Mouse (Mus musculus): ENCODE measurements around the gene G0s2. TPM values are rescaled to one million over a fixed set of nuclear protein-coding genes. Genes with fewer than 3 reads are reported as not detected.

Gene G0s2
- polyA plus RNA-seq, 1 experiment = 36.0 TPM

DNA sequence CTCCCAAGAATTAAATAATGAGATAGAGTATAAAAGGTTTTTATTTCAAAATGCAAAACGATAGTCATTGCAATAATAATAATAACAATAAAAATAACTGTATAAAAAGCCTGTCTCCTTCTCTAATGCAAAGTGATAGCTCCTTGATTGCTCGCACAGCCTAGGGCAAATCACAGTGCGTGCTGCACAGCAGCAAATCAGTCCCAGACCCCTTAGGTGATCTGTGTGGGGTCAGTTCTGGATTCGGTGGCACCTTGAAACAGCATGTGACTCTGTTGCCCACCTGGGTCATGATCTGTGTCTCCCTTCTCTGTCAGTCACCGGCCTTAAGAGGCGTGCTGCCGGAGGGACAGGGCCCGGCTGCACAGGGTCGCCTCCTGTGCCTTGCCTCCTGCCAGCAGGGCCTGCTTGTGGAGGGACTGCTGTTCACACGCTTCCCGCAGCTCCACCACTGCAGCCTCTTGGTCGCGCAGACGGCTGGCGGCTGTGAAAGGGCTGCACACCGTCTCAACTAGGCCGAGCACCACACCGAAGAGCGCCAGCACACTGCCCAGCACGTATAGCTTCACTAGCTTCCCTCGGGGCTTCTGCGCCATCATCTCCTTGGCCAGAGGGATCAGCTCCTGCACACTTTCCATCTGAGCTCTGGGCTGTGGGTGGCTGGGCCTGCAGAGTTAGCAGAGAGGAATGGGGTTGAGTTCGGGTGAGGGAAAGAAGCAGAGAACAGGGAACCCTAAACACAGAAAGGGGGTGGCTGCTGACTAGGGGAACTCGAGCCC is 691 bp downstream of the G0s2 start:
- 46% methylated on average over 24 of the region's 24 CpGs for WGBS
- Histone ChIP-seq H3K4me3 (replicated peaks; ENCODE audit: insufficient read depth, low read depth, low read length) (peak overlapping the region; percentile 50), H3K27ac (ENCODE audit: insufficient read depth, low read length) (peak overlapping the region; percentile 72), H3K27me3 (ENCODE audit: control insufficient read depth, insufficient read depth, low read length) (no peaks in the 10 kb centered on the region), H3K4me1 (ENCODE audit: control insufficient read depth, insufficient read depth, low read length) (peaks cover 7% of the 10 kb centered on the region; the same call in 1 of the 2 replicates)
- TF ChIP-seq POLR2A (IDR thresholded peaks at IDR 0.05; ENCODE audit: borderline replicate concordance, insufficient read depth, low read length) = 0 out of 2 replicates have a peak, but pooled peaks have one; percentile 19
- TF ChIP-seq CTCF (IDR thresholded peaks at IDR 0.05; ENCODE audit: borderline replicate concordance, insufficient read depth, low read depth, low read length) = no peak
- DNase-seq = peak in 1 of 2 experiments; percentile 40

DNA sequence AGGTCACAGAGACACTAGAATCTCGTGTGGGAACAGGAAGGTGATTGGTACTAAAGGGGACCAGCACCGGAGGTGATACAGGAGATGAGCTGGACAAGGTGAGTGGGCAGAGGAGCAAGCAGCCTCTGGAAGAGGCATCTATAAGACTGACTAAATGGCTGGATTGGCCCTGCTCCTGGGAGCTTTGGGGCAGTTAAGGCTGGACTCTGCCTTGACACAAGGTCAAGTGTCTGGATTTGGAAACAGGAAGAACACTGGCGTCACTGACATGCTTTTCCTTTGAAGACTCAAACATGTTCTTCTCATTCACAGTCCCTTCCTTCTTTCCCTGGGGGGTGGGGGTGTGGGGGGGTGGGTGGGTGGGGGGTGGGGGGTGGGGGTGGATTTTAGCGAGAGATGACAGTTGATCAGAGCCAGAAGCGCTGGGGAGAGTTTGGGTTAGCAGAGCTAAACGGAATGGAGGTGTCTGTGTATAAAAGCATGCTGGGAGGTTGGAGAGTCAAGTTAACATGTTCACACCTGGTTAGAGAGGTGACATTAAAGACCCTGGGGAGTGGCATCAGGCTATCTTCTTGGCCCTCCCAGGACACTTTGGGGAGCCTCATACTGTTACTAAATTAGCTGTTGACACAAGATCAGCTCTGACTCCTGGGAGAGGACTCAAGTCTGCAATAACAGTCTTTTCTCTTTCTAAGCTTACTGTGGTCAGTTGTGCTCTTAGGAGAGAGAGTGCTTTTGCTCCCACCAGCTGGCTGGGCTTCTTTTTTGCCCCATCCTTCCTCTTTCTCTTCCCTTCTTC is 1.9 kb downstream of the G0s2 start:
- DNase-seq = no peak
- no peak for TF ChIP-seq POLR2A (IDR thresholded peaks at IDR 0.05; ENCODE audit: borderline replicate concordance, insufficient read depth, low read length)
- TF ChIP-seq CTCF (IDR thresholded peaks at IDR 0.05; ENCODE audit: borderline replicate concordance, insufficient read depth, low read depth, low read length) = no peak
- Histone ChIP-seq H3K27me3 (ENCODE audit: control insufficient read depth, insufficient read depth, low read length) (no peaks in the 10 kb centered on the region), H3K27ac (ENCODE audit: insufficient read depth, low read length) (no peak overlapping the region), H3K4me1 (ENCODE audit: control insufficient read depth, insufficient read depth, low read length) (peaks cover 7% of the 10 kb centered on the region; the same call in 1 of the 2 replicates), H3K4me3 (replicated peaks; ENCODE audit: insufficient read depth, low read depth, low read length) (no peak overlapping the region)
- 82% methylated on average over 6 of the region's 6 CpGs for WGBS

DNA sequence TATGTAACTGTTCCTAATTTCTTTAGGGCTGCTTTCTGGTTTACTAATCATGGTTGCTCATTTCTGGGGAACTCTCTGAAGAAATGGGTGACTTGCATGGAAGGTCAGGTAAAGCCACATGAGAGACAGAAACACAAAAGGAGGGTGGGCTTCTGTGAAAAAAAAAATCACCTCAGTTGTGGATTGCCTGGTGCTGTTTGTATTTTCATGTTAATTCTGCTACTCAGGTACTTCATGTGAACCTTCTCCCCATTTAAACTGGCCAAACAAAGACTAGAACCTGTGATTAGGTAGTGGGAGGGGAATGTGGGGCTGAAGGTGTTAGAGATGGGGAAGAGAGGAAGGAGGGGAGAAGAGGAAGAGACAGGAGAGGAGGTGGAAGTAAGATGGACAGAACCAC is 7.3 kb downstream of the G0s2 start:
- Histone ChIP-seq H3K27me3 (ENCODE audit: control insufficient read depth, insufficient read depth, low read length) (no peaks in the 10 kb centered on the region), H3K27ac (ENCODE audit: insufficient read depth, low read length) (no peak overlapping the region), H3K4me3 (replicated peaks; ENCODE audit: insufficient read depth, low read depth, low read length) (no peak overlapping the region), H3K4me1 (ENCODE audit: control insufficient read depth, insufficient read depth, low read length) (no peaks in the 10 kb centered on the region; the same call in 1 of the 2 replicates)
- no peak for DNase-seq
- TF ChIP-seq POLR2A (IDR thresholded peaks at IDR 0.05; ENCODE audit: borderline replicate concordance, insufficient read depth, low read length) = no peak

DNA sequence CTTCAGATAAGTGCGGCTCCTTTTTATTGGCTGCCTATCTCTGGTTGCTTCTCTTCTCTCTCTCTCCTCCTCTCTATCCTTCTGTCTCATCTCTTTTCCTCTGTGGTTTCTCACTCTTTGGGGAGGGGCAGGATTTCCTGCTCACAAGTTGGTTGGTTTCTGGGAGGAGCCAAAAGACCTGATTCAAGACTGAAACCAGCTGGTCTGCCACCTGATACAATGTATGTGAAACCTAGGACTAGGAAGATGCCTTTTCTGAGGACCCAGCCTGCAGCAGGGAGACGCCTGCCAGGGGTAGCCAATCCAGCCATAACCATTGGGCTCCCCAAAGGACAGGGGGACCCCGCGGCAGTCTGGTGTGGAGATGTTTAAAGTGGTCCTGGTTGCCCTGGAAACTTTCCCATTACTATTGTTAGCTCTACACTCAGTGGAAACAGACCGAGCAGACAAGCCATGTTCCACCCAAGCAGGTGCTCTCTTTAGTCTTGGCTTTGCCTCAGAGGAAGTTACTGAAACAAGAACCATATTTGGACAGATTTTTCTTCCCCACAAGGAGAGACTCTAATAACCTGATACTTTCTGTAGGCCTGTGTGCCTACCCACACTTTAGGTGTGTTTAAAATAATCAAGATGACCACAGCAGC is 8.9 kb downstream of the G0s2 start, which contains the start of gene Hsd11b1:
Gene Hsd11b1 (minus strand): TSS at position 121 of the 644 bp plus-strand sequence.
- 50% methylated on average over 5 of the region's 5 CpGs for WGBS
- no peaks in the 10 kb centered on the region; the same call in 1 of the 2 replicates for H3K4me1 ChIP-seq (ENCODE audit: control insufficient read depth, insufficient read depth, low read length)
- no peak within 1 kb of the TSS for H3K4me3 ChIP-seq (replicated peaks; ENCODE audit: insufficient read depth, low read depth, low read length)
- no peaks in the 10 kb centered on the region for H3K27me3 ChIP-seq (ENCODE audit: control insufficient read depth, insufficient read depth, low read length)
- H3K27ac ChIP-seq (ENCODE audit: insufficient read depth, low read length) = no peak within 1 kb of the TSS
- DNase-seq = no peak
- TF ChIP-seq POLR2A (IDR thresholded peaks at IDR 0.05; ENCODE audit: borderline replicate concordance, insufficient read depth, low read length) = no peak
- TF ChIP-seq CTCF (IDR thresholded peaks at IDR 0.05; ENCODE audit: borderline replicate concordance, insufficient read depth, low read depth, low read length) = no peak

DNA sequence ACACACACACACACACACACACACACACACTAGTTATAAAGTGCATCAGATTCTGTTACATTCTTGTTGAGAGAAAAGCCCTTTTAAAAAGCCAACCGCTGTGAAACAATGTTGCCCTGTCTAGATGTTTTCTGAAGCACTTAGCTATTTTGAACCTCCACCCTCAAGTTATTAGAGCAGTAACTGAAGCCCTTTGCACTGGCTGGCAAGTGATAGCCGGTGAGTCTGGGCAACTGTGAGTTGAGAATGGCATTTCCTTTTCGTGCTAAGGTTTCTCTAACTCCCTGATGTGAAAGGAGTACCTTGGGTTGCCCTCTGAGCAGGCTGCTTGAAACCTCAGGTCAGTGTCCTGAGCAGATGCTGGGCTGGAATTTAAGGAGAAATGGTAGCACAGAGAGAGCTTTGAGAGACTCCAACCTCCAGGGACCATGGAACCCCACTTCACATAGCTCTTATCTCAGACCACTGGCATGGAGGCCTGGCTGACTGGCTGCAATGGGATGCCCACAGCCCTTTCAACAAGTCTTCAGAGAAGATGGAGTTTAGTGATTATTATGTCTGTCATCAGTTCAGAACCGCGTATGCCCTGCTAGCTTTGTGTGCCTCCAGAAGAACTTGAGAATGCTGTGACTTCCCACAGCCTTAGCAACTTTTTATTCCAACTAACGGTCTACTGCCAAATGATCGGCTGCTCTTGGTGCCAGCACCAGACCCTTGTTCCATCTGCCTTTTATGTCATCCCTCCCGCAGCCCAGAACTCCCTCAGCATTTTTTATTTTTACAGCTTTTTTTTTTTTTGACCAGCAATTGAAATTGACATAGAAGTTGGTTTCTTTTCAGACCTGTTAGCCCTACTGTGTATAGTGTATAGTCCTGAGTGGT is 9.8 kb downstream of the G0s2 start:
- Histone ChIP-seq H3K27me3 (ENCODE audit: control insufficient read depth, insufficient read depth, low read length) (no peaks in the 10 kb centered on the region), H3K27ac (ENCODE audit: insufficient read depth, low read length) (no peak overlapping the region), H3K4me3 (replicated peaks; ENCODE audit: insufficient read depth, low read depth, low read length) (no peak overlapping the region), H3K4me1 (ENCODE audit: control insufficient read depth, insufficient read depth, low read length) (no peaks in the 10 kb centered on the region; the same call in 1 of the 2 replicates)
- TF ChIP-seq CTCF (IDR thresholded peaks at IDR 0.05; ENCODE audit: borderline replicate concordance, insufficient read depth, low read depth, low read length) (no peak), POLR2A (IDR thresholded peaks at IDR 0.05; ENCODE audit: borderline replicate concordance, insufficient read depth, low read length) (no peak)
- 63% methylated on average over 8 of the region's 8 CpGs for WGBS
- DNase-seq = no peak

DNA sequence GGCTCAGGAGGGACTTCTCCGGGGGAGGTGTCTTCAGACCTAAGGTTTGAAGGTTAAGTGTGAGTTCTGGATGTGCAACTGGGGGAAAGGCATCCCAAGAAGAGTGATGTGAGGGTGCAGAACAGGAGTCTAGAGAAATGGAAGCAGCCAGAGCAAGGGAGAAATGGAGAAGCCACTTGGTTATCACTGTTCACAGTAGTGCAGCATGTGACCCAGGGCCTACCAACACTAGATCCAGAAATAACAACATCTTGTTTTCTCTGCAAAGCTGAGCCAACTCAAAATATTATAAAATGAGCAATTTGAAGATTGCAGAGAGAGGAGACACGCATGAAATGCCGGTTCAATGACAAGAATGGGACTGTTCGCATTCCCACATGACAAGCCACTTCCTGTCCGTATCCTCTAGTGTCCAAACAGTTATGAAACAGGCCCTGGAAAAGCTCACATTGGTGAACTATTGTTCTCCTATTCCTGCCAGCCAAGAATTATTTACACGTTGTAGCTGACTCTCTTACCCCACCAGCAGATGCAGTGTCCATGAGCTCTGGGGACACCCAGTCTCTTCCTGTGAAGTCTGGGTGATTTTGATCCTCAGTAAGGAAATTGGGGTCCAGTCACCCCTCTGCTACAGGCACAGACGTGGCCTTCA is 11.0 kb downstream of the G0s2 start:
- DNase-seq = no peak
- TF ChIP-seq POLR2A (IDR thresholded peaks at IDR 0.05; ENCODE audit: borderline replicate concordance, insufficient read depth, low read length) (no peak), CTCF (IDR thresholded peaks at IDR 0.05; ENCODE audit: borderline replicate concordance, insufficient read depth, low read depth, low read length) (no peak)
- peaks cover 3% of the 10 kb centered on the region; the same call in 1 of the 2 replicates for H3K4me1 ChIP-seq (ENCODE audit: control insufficient read depth, insufficient read depth, low read length)
- 69% methylated on average over 7 of the region's 7 CpGs for WGBS
- no peaks in the 10 kb centered on the region for H3K27me3 ChIP-seq (ENCODE audit: control insufficient read depth, insufficient read depth, low read length)
- 0 out of 2 replicates have a peak overlapping the region, but pooled peaks have one; percentile 54 for H3K27ac ChIP-seq (ENCODE audit: insufficient read depth, low read length)
- H3K4me3 ChIP-seq (replicated peaks; ENCODE audit: insufficient read depth, low read depth, low read length) = no peak overlapping the region
